Mouse (Mus musculus): ENCODE measurements around the gene Kcnip4. TPM values are rescaled to one million over a fixed set of nuclear protein-coding genes. Genes with fewer than 3 reads are reported as not detected.

Gene Kcnip4
- total and polyA plus RNA-seq, 3 experiments = 0.19 TPM; not detected in 2

- no peak for TF ChIP-seq MYC (IDR thresholded peaks at IDR 0.05; ENCODE audit: low read depth, low read length)
- TF ChIP-seq ETS1 (IDR thresholded peaks at IDR 0.05; ENCODE audit: low read depth, low read length) = no peak
- no peak for TF ChIP-seq MAFK (IDR thresholded peaks at IDR 0.05; ENCODE audit: borderline replicate concordance, low read depth, low read length)
- no peak for TF ChIP-seq TCF12 (IDR thresholded peaks at IDR 0.05; ENCODE audit: low read depth, low read length)
- TF ChIP-seq RAD21 (IDR thresholded peaks at IDR 0.05; ENCODE audit: low read depth, low read length) = no peak
- TF ChIP-seq USF1 (IDR thresholded peaks at IDR 0.05; ENCODE audit: low read depth, low read length) = no peak
- no peak overlapping the region for H3K4me3 ChIP-seq (ENCODE audit: control insufficient read depth in 1 of 2, insufficient read depth in 1 of 2, low read depth in 2 of 2, low read length in 2 of 2)
These were observed 277.6 kb downstream of the Kcnip4 start for GRCm38 (mm10) chr5:49247081-49247480.

GRCm38 (mm10) chr5:49244414-49244813 is 280.3 kb downstream of the Kcnip4 start:
- DNase-seq (ENCODE audit: low read depth, low spot score) = no peak
- H3K4me3 ChIP-seq (ENCODE audit: control insufficient read depth in 1 of 2, insufficient read depth in 1 of 2, low read depth in 2 of 2, low read length in 2 of 2) = no peak overlapping the region

More at GRCm38 (mm10) chr5:49247081-49247480, 277.6 kb downstream of the Kcnip4 start:
- H3K27ac ChIP-seq (ENCODE audit: control insufficient read depth, low read depth, low read length) = no peak overlapping the region
- no peaks in the 10 kb centered on the region for H3K79me2 ChIP-seq (ENCODE audit: control insufficient read depth, insufficient read depth, low read length, poor library complexity)
- H3K9me3 ChIP-seq (replicated peaks; ENCODE audit: insufficient read depth, low read length) = no peaks in the 10 kb centered on the region
- no peak for DNase-seq (ENCODE audit: low read depth, low spot score)
- H3K9ac ChIP-seq (ENCODE audit: control insufficient read depth, low read depth, low read length, poor library complexity, severe bottlenecking) = no peak overlapping the region
- H3K36me3 ChIP-seq (ENCODE audit: control insufficient read depth in 1 of 2, insufficient read depth in 2 of 2, low read length in 2 of 2) = no peaks in the 10 kb centered on the region
- H3K4me1 ChIP-seq (ENCODE audit: control insufficient read depth in 1 of 2, insufficient read depth in 2 of 2, low read length in 2 of 2) = no peaks in the 10 kb centered on the region
- H3K27me3 ChIP-seq (ENCODE audit: control insufficient read depth in 1 of 2, insufficient read depth in 2 of 2, low read length in 2 of 2) = no peaks in the 10 kb centered on the region

GRCm38 (mm10) chr5:49241708-49242107 is 283.0 kb downstream of the Kcnip4 start:
- Histone ChIP-seq H3K9ac (ENCODE audit: control insufficient read depth, low read depth, low read length, poor library complexity, severe bottlenecking) (no peak overlapping the region), H3K36me3 (ENCODE audit: control insufficient read depth in 1 of 2, insufficient read depth in 2 of 2, low read length in 2 of 2) (no peaks in the 10 kb centered on the region)
- DNase-seq (ENCODE audit: low read depth, low spot score) = no peak
- no peak for TF ChIP-seq ZC3H11A (IDR thresholded peaks at IDR 0.05; ENCODE audit: low read depth, low read length)
- no peak for TF ChIP-seq UBTF (IDR thresholded peaks at IDR 0.05; ENCODE audit: borderline replicate concordance, insufficient read depth, low read depth, low read length)
- no peak for TF ChIP-seq POLR2A (IDR thresholded peaks at IDR 0.05; ENCODE audit: control insufficient read depth in 1 of 2, insufficient read depth in 1 of 2, low read depth in 1 of 2, low read length in 2 of 2, poor library complexity in 1 of 2)
- TF ChIP-seq POLR2AphosphoS5 (IDR thresholded peaks at IDR 0.05; ENCODE audit: borderline replicate concordance, low read depth, low read length) = no peak
- no peak for TF ChIP-seq MYC (IDR thresholded peaks at IDR 0.05; ENCODE audit: low read depth, low read length)
- no peak for TF ChIP-seq MXI1 (IDR thresholded peaks at IDR 0.05; ENCODE audit: low read depth, low read length)
- no peak for TF ChIP-seq CHD2 (IDR thresholded peaks at IDR 0.05; ENCODE audit: low read length)
- no peak for TF ChIP-seq TCF12 (IDR thresholded peaks at IDR 0.05; ENCODE audit: low read depth, low read length)
- no peak for TF ChIP-seq SMC3 (IDR thresholded peaks at IDR 0.05; ENCODE audit: low read depth, low read length)
- no peak for TF ChIP-seq HCFC1 (IDR thresholded peaks at IDR 0.05; ENCODE audit: low read depth, low read length)
- TF ChIP-seq BHLHE40 (IDR thresholded peaks at IDR 0.05; ENCODE audit: borderline replicate concordance, low read depth, low read length) = no peak
- TF ChIP-seq E2F4 (IDR thresholded peaks at IDR 0.05; ENCODE audit: borderline replicate concordance, low read depth, low read length) = no peak
- TF ChIP-seq GATA1 (IDR thresholded peaks at IDR 0.05; ENCODE audit: low read depth, low read length) = no peak
- no peak for TF ChIP-seq CTCF (IDR thresholded peaks at IDR 0.05 in 2 of 3, conservative IDR thresholded peaks at IDR 0.05 in 1 of 3; ENCODE audit: control insufficient read depth in 1 of 3, insufficient read depth in 1 of 3, low read depth in 2 of 3, low read length in 3 of 3, poor library complexity in 1 of 3, severe bottlenecking in 1 of 3)
- no peak for TF ChIP-seq MAZ (IDR thresholded peaks at IDR 0.05; ENCODE audit: low read depth, low read length)
- TF ChIP-seq USF2 (IDR thresholded peaks at IDR 0.05; ENCODE audit: borderline replicate concordance in 1 of 2, insufficient read depth in 1 of 2, low read depth in 1 of 2, low read length in 2 of 2) = no peak
- no peak for TF ChIP-seq ZNF384 (IDR thresholded peaks at IDR 0.05; ENCODE audit: low read depth, low read length)

More at GRCm38 (mm10) chr5:49244414-49244813, 280.3 kb downstream of the Kcnip4 start:
- H3K79me2 ChIP-seq (ENCODE audit: control insufficient read depth, insufficient read depth, low read length, poor library complexity) = no peaks in the 10 kb centered on the region
- no peaks in the 10 kb centered on the region for H3K9me3 ChIP-seq (replicated peaks; ENCODE audit: insufficient read depth, low read length)
- TF ChIP-seq NRF1 (IDR thresholded peaks at IDR 0.05; ENCODE audit: insufficient read depth, low read depth, low read length, poor library complexity, severe bottlenecking) = no peak
- no peak for TF ChIP-seq SIN3A (IDR thresholded peaks at IDR 0.05; ENCODE audit: low read length)
- TF ChIP-seq USF1 (IDR thresholded peaks at IDR 0.05; ENCODE audit: low read depth, low read length) = no peak
- TF ChIP-seq POLR2AphosphoS2 (IDR thresholded peaks at IDR 0.05; ENCODE audit: low read length) = no peak
- TF ChIP-seq TCF12 (IDR thresholded peaks at IDR 0.05; ENCODE audit: low read depth, low read length) = no peak
- no peak for TF ChIP-seq BHLHE40 (IDR thresholded peaks at IDR 0.05; ENCODE audit: borderline replicate concordance, low read depth, low read length)
- TF ChIP-seq ETS1 (IDR thresholded peaks at IDR 0.05; ENCODE audit: low read depth, low read length) = no peak
- no peak for TF ChIP-seq MYB (IDR thresholded peaks at IDR 0.05; ENCODE audit: low read depth, low read length)
- no peak for TF ChIP-seq MEF2A (IDR thresholded peaks at IDR 0.05; ENCODE audit: extremely low read depth, insufficient replicate concordance, low read depth, low read length, poor library complexity, severe bottlenecking)
- no peak for TF ChIP-seq ZMIZ1 (IDR thresholded peaks at IDR 0.05; ENCODE audit: low read depth, low read length)
- TF ChIP-seq KAT2A (conservative IDR thresholded peaks at IDR 0.05; ENCODE audit: low read depth, low read length) = no peak
- no peak for TF ChIP-seq MAX (IDR thresholded peaks at IDR 0.05; ENCODE audit: low read length)
- no peak for TF ChIP-seq JUND (IDR thresholded peaks at IDR 0.05; ENCODE audit: low read depth, low read length)
- no peak for TF ChIP-seq POLR2AphosphoS5 (IDR thresholded peaks at IDR 0.05; ENCODE audit: borderline replicate concordance, low read depth, low read length)
- no peak for TF ChIP-seq GABPA (IDR thresholded peaks at IDR 0.05; ENCODE audit: low read depth, low read length)
- TF ChIP-seq SMC3 (IDR thresholded peaks at IDR 0.05; ENCODE audit: low read depth, low read length) = no peak
- H3K27me3 ChIP-seq (ENCODE audit: control insufficient read depth in 1 of 2, insufficient read depth in 2 of 2, low read length in 2 of 2) = no peaks in the 10 kb centered on the region
- H3K4me1 ChIP-seq (ENCODE audit: control insufficient read depth in 1 of 2, insufficient read depth in 2 of 2, low read length in 2 of 2) = no peaks in the 10 kb centered on the region
- no peak overlapping the region for H3K9ac ChIP-seq (ENCODE audit: control insufficient read depth, low read depth, low read length, poor library complexity, severe bottlenecking)
- H3K27ac ChIP-seq (ENCODE audit: control insufficient read depth, low read depth, low read length) = no peak overlapping the region
- no peaks in the 10 kb centered on the region for H3K36me3 ChIP-seq (ENCODE audit: control insufficient read depth in 1 of 2, insufficient read depth in 2 of 2, low read length in 2 of 2)

More at GRCm38 (mm10) chr5:49241708-49242107, 283.0 kb downstream of the Kcnip4 start:
- no peaks in the 10 kb centered on the region for H3K27me3 ChIP-seq (ENCODE audit: control insufficient read depth in 1 of 2, insufficient read depth in 2 of 2, low read length in 2 of 2)
- H3K79me2 ChIP-seq (ENCODE audit: control insufficient read depth, insufficient read depth, low read length, poor library complexity) = no peaks in the 10 kb centered on the region
- no peaks in the 10 kb centered on the region for H3K9me3 ChIP-seq (replicated peaks; ENCODE audit: insufficient read depth, low read length)
- no peaks in the 10 kb centered on the region for H3K4me1 ChIP-seq (ENCODE audit: control insufficient read depth in 1 of 2, insufficient read depth in 2 of 2, low read length in 2 of 2)
- no peak overlapping the region for H3K4me3 ChIP-seq (ENCODE audit: control insufficient read depth in 1 of 2, insufficient read depth in 1 of 2, low read depth in 2 of 2, low read length in 2 of 2)
- no peak overlapping the region for H3K27ac ChIP-seq (ENCODE audit: control insufficient read depth, low read depth, low read length)

Measured in MEL (cell line).